Mouse (Mus musculus): ENCODE measurements around the gene Zc3h12c.

The Zc3h12c gene

DNA sequence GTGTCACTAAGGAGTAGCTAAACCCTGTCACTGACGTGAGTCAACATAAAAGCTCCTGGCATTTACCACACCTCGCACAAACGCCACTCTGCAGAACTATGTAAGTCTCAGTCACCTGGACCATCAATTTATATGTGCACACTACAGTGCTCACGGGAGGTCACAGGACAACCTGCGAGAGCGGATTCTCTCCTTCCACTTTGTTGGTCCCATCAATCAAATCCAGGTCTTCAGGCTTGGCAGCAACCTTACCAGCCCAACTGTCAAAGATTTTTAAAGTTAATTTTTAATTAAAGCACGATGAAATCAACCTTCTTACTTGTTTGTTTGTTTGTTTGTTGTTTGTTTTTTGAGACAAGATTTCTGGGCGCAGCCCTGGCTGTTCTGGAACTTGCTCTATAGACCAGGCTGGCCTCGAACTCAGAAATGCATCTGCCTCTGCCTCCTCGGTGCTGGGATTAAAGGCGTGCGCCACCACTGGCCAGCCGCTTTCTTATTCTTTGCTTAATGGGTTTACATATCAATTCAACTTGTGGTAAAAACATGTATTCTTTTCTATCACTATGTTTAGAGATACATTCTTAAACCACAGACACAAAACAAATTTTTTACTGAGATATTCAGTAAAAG is 3.2 kb downstream of the Zc3h12c start:
- no peak for DNase-seq

DNA sequence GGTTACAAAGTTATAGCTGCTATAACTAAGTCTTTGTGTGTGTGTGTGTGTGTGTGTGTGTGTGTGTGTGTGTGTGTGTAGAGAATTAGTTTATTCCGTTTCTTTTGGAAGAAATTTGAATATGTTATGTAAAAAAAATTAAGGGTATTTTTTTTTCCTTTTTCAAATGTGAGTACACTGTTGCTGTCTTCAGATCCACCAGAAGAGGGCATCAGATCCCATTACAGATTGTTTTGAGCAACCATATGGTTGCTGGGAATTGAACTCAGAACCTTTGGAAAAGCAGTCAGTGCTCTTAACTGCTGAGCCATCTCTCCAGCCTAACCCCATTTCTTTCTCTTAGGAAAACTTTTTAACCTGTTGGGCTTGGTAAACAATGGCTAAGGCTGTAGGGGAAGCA is 7.9 kb downstream of the Zc3h12c start:
- no peak for DNase-seq

DNA sequence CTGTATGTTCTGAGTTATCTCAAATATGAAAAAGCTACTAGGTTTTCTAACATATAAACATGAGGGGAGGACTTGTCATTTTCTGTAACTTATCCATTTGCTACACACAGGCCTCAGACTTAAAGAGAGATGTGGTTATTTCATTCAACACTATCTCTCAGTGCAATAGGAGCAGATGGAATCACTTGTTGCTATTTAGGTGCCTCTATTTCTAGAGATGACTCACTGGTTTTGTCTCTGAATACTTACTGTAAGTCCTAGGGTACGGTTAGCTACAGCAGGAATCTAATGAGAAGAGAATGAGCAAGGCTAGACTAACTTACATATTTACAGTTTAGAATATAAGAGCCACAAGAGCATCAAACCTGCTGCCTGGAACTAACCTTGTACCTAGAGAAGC is 9.8 kb downstream of the Zc3h12c start:
- DNase-seq = no peak

DNA sequence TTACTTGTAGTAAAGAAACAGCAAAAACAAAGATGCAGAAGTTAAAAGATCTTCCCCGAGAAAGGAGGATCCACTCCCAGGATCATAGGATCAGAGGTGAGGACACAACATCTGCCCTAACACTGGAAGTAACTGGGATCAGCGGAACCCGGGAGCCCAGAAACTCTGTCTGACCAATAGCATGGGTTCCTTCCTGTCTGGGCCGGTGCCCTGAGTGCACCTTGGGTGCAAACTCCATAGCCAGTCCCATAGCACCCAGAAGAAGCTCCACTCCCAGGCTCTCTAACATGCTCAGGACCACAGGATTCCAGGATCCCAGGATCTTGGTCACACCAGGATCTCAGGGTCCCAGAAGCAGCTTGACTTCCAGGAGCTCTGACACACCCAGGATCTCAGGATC is 13.0 kb downstream of the Zc3h12c start:
- DNase-seq = no peak

DNA sequence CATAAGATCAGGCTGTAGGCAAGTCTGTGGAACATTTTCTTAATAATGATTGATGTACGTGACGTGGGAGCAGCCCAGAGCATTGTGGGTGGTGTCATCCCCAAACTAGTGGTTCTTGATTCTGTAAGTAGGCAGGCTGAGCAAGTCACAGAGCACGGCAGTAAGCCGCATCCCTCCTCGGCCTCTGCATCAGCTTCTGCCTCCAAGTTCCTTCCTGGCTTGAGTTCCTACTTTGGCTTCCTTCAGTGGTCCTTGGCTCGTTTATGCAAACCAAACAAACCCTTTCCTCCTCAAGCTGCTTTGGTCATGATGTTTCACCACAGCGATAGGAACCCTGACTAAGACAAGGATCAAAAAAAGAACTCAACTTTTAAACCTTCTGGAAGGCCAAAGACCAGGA is 14.1 kb downstream of the Zc3h12c start:
- DNase-seq = no peak

DNA sequence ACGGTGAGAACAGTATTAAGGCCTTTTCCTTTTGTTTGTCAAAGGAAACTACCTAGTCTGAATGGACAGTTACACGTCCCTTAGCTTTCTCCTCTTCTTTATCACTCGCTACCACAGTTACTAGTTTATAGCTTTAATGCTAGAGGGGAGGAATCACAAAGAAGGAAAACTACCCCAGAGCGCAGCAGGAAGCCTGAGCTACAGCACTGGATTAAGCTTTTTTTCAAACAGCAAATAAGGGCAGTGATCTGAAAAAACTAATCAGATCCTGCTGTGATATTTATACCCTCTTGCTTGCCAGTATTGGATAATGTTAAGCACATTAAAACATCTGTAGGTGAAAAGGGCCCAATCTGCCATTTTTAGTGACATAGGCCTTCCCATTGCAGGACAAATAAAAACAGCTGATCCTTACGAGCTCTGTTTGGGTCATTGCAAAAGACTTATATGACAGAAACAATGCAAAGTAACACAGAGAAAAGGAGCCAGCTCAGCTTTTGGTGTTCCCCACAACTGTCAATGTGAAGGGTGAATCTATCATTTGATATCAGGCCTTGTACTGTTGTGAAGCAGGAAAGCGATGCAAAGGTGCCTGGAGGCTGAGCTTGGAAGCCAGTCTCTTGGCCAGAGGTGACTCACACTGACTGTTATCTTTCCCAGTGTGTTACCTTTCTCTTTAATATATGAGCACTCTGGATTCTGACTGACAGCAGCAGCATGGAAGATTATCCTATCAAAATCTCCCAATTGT is 16.1 kb downstream of the Zc3h12c start:
- no peak for DNase-seq

DNA sequence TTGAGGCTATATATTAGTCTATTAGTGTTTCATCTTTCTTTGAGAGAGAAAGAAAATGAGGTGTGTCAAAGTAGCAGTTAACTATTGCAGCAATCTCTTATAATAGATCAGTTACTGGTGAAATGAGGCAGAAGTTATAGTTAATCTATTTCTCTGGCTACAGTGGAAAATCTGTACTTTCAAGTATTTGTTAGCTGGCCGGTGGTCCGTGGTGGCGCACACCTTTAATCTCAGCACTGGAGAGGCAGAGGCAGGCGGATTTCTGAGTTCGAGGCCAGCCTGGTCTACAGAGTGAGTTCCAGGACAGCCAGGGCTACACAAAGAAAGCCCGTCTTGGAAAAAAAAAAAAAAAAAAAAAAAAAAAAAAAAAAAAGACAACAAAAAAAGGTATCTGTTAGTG is 18.6 kb downstream of the Zc3h12c start:
- DNase-seq = no peak

DNA sequence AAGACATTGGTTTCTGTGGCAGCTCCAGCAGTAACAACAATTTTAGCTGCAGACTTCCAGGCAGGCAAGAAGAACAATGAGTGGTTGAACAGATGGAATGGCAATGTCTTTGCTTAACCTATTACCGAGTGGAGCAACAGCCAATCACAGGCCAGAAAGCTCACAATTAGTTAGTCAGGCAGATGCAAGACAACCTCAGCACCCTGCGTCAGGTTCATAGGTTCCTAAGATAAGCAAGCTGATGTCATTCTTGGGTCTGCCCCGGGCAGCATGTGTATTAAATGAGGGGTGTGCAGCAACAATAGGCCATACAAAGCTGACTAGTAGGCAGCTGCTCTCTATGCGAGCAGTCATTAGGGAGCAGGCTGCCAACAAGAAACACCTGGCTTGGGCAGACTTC is 19.1 kb downstream of the Zc3h12c start:
- no peak for DNase-seq

DNA sequence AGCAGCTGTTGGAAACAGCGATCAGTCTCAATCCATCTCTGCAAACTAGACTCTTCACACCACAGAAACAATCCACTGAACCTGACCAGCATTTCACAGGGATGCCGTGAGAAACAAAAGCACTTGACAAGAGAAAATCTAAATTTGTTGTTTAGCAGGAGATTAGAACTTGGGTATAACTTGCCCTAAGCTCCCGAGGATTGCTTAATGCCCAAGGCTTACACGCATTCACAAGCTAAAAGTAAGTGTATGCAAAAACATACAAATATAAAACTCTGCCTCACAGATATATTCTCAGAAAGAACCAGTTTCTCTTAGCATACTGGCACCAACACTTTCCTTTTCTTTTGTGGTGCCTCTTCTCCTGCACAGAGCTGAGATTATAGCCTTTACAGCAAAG is 19.5 kb downstream of the Zc3h12c start:
- no peak for DNase-seq

DNA sequence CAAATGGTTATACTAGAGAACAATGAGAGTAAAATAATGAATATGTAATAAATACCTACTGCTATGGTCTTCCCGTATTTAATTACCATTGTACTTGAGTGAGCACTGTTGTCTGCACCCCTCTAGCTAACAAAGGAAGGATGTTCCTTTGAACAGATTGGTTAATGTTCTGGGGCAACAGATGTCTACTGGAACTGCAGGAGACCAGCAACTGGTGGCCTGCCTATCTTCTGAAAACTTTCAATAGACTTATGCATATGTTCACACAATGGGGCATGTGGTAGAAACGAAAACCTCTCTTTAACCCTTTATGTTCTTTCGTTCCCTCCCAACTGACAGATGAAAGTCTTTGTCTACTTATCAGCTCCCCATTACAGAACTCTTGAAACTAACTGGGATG is 20.1 kb downstream of the Zc3h12c start:
- DNase-seq = no peak

DNA sequence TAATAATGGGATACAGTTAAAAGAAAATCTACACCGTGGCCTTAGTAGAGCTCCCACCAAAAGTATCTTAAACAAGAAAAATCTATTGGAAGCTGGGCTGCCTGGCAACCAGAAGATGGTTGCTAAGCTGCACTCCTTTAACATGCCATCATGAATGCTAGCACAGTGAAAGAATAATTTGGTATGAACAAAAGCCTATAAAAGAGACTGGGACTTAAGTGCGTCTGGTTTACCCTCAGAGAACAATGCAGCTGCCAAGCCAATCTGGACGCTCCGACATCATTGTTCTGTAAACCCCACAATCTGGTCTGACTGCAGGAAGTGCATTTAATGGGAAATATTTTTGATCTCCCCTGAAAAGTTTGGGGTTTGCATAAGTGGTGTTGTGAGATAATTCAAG is 22.1 kb downstream of the Zc3h12c start:
- no peak for DNase-seq

DNA sequence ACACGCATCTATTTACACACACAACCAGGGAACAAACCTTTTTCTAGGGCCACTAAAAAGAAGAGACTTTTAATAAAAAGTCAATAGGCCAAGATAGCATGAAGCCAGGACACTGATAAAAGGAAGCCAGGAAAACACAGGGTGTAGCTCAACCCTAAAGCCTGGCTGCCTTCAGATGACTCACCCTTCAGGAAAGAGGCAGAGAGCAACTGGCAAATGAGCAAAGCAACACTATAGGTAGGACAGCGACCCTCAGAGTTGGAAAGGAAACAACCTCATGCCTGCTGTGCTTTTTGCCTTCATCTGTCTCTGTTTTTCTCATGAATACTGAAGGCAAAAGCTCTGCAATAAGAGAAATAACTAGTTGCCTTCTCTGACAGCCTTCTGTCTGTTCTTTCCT is 35.6 kb downstream of the Zc3h12c start:
- DNase-seq = no peak

DNA sequence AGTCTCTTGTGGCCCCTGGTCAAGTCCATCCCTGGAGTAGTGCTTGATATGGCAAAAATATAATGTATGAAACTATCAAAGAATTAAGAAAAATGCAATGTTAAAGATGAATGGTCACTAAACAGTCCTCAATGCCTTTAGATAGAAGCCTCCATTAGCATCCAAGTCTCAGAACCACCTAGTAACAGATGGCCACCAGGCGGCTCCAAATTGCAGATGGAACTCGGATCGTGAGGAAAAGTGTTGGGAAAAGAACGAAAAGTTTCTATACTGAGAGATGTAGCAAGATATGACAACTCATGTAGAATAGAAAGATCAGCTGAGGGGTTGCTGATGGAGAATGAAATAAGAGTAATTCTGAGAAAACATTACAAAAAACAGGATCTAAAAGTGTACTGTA is 38.0 kb downstream of the Zc3h12c start:
- DNase-seq = peak; percentile 37

DNA sequence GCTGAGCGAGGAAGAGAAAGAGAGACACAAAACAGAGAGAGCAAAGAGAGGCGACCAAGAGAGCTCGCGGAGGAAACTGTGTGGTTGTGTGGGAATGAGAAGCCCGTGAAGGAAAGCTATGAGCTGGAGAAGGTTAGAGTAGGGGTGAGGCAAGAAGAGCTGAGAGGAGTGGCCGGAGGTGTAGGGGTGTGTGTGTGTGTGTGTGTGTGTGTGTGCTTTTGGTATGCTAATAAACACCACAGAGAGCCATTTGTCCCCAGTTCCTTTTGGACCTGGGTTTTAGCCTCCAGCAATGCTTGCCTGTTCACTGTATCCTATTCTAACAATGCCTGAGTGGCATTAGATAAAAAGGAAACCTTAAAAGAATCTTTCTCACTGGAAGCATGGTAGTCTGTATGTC is 43.1 kb downstream of the Zc3h12c start:
- DNase-seq = no peak

DNA sequence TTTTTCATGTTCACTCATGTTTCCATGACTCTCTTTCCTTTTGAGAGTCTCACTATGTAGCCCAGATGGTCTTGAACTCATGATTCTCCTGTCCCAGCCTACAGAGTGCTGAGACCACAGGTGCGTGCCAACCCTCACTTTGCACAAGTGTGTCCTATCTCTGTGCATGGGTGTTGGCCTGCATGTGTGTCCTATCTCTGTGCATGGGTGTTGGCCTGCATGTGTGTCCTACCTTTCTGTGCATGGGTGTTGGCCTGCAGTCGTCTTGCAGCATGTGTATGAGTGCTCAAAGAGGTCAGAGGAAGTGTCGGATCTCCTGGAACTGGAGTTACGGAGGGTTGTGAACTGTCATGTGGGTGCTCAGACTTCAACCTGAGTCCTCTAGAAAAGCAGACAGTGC is 49.2 kb downstream of the Zc3h12c start:
- no peak for DNase-seq

DNA sequence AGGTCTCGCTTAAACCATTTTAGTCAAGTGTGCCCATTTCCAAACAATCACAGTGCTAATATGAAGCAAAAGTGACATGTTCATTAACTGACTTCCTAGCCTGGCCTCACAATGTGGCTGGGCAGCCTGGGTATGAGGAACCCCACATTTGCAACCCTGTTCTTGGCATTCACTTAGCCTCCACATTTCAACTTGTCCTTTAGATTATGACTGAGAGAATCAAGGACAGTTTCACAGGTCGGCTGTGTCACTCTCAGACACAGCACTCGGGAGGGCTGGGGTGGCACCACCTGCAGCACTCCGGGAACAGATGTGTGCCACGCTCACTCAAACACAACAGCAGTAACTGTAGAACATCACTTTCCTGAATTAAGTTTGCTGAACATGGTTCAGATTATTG is 55.3 kb downstream of the Zc3h12c start:
- no peak for DNase-seq

DNA sequence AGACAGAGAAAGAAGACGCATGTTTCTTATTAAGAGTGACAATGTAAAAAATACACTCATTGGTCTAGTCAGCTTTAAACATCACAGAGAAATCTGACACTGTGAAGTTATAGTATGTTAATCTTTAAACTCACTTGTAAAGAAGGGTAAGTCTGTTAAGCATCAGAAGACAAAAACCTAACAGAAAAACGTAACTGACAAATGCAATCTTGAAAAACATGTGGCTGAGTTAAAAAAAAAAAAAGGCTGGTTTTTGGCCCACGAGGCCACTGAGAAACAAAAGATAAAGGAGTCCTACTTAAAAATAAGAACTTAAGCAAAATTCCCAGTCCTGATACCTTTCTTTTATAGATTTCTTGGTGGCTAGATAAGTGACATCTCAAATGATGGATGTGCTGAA is 57.6 kb downstream of the Zc3h12c start:
- no peak for DNase-seq

DNA sequence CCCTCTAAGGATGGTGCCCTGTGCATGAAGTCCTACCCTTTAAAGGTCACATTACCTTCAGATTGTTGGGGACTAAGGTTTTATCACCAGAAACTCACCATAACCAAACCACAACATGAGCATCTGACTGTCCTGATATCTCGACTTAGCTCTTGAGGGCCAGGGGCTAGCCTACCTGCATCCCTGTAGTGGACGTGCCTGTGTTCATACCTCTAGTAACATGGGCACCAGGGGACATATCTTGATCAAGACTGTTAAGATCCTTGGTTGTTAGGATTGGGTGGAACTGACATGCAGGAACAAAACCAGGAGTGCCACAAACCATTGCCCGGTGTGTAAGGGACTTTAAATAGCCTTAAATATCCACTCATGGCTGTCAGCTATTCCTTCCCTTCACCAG is 61.2 kb downstream of the Zc3h12c start:
- no peak for DNase-seq

DNA sequence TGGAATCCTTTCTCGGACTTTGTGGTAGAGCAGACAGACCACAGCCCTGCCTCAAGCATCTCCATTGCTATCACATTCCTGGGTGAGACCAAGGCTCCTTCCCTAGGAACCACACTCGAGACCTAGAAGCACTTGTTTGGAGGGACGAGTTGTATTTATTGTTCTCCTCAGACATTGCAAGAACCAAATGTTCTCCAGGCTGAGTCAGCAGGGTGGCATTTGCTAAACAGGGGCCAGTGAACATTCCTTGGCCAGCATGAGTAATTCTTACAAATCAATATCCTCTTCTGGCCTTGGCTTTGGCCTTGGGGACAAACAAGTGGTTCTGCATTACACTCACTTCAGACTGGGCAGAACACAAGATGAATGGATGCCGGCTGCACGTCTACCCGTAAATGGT is 62.9 kb downstream of the Zc3h12c start:
- no peak for DNase-seq

DNA sequence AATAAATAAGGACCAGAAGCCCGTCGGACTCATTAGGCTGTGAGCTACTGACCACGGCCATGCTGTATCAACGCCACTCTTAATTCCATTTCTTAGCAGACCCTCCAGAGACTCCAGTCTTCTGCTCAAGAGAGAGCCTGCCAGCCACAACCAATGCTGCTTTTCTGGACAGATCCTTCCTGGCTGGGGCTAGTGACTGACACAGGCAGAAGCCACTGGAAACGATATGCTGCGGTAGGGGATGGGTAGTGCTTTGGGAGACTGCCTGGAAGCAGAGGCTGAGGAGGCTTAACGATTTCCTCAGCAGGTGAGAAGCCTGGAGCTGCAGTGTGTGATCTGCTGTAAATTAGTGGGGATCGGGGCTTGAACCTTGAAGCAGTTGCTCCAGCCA is 64.2 kb downstream of the Zc3h12c start:
- DNase-seq = no peak

DNA sequence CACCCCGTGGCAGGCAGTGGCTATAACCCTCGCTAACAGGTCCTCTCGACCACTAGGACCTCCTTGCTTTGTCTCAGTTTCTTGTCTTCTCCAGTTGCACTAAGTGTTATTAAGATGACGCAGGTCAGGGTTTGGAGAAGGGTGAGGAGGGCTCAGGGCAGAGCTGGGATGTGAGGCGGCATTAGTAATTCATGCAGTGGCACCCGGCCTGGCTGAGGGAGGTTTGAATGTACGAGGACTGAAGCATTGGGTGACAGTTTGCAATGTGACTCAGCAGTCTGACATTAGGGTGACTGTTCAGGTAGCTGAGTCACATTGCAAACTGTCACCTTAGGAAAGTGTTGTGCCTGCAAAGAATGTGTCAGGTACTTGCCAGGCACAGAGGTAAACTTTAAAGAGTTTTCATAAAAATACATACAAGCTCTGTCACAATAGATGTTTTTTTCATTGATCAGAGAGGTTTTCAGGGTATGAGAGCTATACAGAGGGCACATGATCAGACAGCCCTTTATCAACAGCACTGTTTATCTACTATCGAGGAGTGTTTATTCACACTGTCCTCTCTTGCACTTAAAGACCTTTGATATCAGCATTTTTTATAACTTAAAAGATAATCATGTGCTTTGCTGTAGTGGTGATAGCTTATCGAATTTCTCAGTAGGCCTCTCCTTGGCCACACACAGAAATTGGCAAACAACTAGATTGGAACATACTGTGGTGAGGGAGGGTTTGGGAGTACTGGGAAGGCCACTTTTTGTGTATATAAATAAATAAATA is 64.7 kb downstream of the Zc3h12c start:
- DNase-seq = no peak

DNA sequence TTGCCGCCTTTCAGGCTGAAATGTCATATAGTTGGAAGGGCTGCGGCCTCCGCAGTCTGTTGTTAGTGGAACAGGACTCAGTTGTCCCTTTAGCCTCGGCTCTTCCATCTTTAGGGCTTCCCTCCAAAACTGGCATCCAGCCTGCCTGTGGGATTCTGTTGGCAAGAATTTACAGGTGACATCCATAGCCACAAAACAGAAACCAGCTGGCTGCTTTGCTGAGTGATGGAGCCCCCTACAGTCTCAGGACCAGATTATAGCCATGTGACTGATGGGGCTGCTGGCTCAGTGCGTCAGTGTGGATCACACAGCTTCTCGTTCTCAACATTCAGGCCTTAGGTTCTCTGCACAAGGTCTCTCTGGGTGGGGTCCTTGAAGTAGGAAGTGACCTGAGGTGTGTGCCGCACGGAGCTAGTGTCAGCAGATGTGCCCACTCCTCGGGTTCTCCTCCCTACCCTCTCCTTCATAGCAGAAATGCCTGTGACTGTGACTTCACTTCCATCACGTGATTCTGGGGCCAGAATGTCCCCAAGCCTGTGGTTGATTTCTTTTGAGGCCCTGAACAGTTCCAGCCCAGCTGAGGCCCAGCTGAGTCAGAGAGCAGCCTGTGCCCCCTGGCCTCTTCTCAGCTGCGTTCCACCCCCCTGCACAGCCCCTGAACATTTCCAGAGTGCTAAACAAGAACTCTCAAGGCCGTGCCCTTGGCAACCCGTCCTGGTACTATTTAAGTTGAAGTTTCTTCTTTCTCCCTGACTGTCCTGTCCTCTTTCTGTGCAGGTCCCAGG is 66.1 kb downstream of the Zc3h12c start:
- no peak for DNase-seq

DNA sequence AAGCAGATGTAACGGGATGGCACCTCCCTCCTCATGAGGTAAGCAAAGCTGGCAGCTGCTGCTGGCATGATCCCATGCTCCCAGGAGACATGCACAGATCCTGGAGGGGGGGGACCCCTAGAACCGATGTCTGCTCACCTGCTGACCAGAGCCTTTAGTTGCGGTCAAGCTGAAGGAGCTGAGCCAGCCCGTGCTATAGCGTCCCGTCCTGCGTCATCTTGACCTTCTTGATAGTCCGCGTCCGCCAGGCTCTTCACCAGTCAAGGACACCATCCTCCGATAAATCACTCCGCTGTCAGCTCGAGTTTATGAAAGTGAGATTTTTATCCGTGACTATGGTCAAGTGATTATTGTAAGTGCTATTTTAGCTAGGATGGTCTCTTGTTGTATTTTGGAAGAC is 67.9 kb downstream of the Zc3h12c start:
- no peak for DNase-seq

DNA sequence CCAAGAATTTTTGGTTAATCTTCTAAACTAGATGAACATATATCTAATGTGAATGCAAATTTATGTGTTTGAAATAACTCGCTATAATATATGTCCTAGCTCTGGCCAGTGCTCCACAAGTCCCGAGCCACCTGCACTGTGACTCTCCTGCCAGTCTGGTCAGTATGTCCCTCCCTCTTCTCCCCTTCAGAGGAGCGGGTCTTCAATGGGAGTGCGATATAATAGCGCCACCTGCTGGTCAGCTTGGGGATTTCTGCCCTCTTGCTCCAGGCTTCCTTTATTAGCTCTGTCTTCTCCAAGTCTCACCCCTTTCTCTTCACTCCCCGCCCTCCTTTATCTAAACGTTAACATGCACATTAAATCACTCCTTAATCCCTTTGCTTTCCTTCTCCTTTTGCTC is 69.8 kb downstream of the Zc3h12c start:
- peak; percentile 80 for DNase-seq
